Mouse (Mus musculus) small intestine, adult 2 months (tissue): Measurements from ENCODE around the gene Mcidas.

Experiments
- CTCF ChIP-seq: fragments of 200-500 bp; IDR thresholded peaks from 2 replicates; pipeline ENCODE4 v1.5.1; 2012; ENCODE audit warnings: low read depth, mild to moderate bottlenecking, control low read depth, inconsistent platforms, low read length, moderate library complexity, mixed read lengths; ENCODE audit not compliant: insufficient replicate concordance, insufficient read length; ENCODE audit errors: extremely low read depth
- POLR2A ChIP-seq: fragments of 200-500 bp; IDR thresholded peaks from 2 replicates; pipeline ENCODE4 v1.6.1; 2012; ENCODE audit warnings: low read depth, mild to moderate bottlenecking, control low read depth, inconsistent platforms, low read length, moderate library complexity

- TF ChIP-seq CTCF, result no peak
- no peak for TF ChIP-seq POLR2A
These were observed 19.0 kb downstream of the Mcidas start for GRCm38 (mm10) chr13:113012683-113013082.
